In genomic region chr15:31517186-31517585, GRCm38 (mm10) we compare ENCODE assay signal across 16 mouse cellular contexts. TPM values are rescaled to one million over a fixed set of nuclear protein-coding genes. Genes with fewer than 3 reads are reported as not detected.
A peak's percentile ranks its signal among the peaks of the same experiment; 100 is the strongest.
DNase-seq lines count a peak whose midpoint lies in the region; ATAC-seq and TF ChIP-seq lines count a peak whose summit lies in the region.
"Had no signal": no experiment of that assay in that cellular context is flagged by ENCODE, and none has a peak within 500 bp of the region (broad histone marks: within the 10 kb centered on the region; RNA-seq: fewer than 3 reads in every experiment).

No protein-coding gene starts in this region.

- H3K9me3 ChIP-seq in kidney, embryonic 15.5 days (replicated peaks), result no peaks in the 10 kb centered on the region
- no peaks in the 10 kb centered on the region for H3K9me3 ChIP-seq in G1E (replicated peaks)
- H3K9me3 ChIP-seq in liver, embryonic 13.5 days (replicated peaks), result no peaks in the 10 kb centered on the region
- H3K9me3 ChIP-seq: embryonic facial prominence, embryonic 15.5 days; forebrain, embryonic 13.5 days; neural tube, embryonic 13.5 days had no signal

- peaks cover 14% of the 10 kb centered on the region; the same call in 1 of the 2 replicates for H3K4me1 ChIP-seq in kidney, adult 2 months (ENCODE audit: control insufficient read depth, insufficient read depth, low read length)
- H3K4me1 ChIP-seq in kidney, embryonic 15.5 days, result no peaks in the 10 kb centered on the region
- peaks cover 36% of the 10 kb centered on the region for H3K4me1 ChIP-seq in G1E (ENCODE audit: insufficient read depth, low read depth, low read length)
- peaks cover 63% of the 10 kb centered on the region for H3K4me1 ChIP-seq in liver, embryonic 13.5 days (replicated peaks)
- H3K4me1 ChIP-seq: embryonic facial prominence, embryonic 15.5 days; forebrain, embryonic 13.5 days; neural tube, embryonic 13.5 days had no signal

- WGBS in kidney, adult 2 months, result 40% methylated on average over 1 of the region's 1 CpGs
- WGBS in kidney, embryonic 15.5 days, result 95% methylated on average over 1 of the region's 1 CpGs
- 72% methylated on average over 1 of the region's 1 CpGs for WGBS in liver, embryonic 13.5 days (ENCODE audit: insufficient replicate concordance)

- H3K4me3 ChIP-seq in kidney, adult 2 months (ENCODE audit: insufficient read depth, low read depth, low read length), result no peak overlapping the region
- H3K4me3 ChIP-seq in kidney, embryonic 15.5 days (replicated peaks), result no peak overlapping the region
- H3K4me3 ChIP-seq in G1E (ENCODE audit: low read depth, low read length), result no peak overlapping the region
- no peak overlapping the region for H3K4me3 ChIP-seq in liver, embryonic 13.5 days (replicated peaks)
- H3K4me3 ChIP-seq: embryonic facial prominence, embryonic 15.5 days; forebrain, embryonic 13.5 days; neural tube, embryonic 13.5 days had no signal

- no peak overlapping the region for H3K9ac ChIP-seq in kidney, embryonic 15.5 days
- no peak overlapping the region for H3K9ac ChIP-seq in liver, embryonic 13.5 days
- H3K9ac ChIP-seq: embryonic facial prominence, embryonic 15.5 days; forebrain, embryonic 13.5 days; neural tube, embryonic 13.5 days had no signal

- TF ChIP-seq POLR2A in kidney, adult 2 months (IDR thresholded peaks at IDR 0.05; ENCODE audit: low read depth, low read length), result no peak

- no peak overlapping the region for H3K4me2 ChIP-seq in kidney, embryonic 15.5 days
- H3K4me2 ChIP-seq in liver, embryonic 13.5 days, result no peak overlapping the region
- H3K4me2 ChIP-seq: embryonic facial prominence, embryonic 15.5 days; forebrain, embryonic 13.5 days; neural tube, embryonic 13.5 days had no signal

- H3K27me3 ChIP-seq in kidney, adult 2 months (replicated peaks; ENCODE audit: control insufficient read depth, insufficient read depth, low read length), result no peaks in the 10 kb centered on the region
- H3K27me3 ChIP-seq in kidney, embryonic 15.5 days, result no peaks in the 10 kb centered on the region
- H3K27me3 ChIP-seq in G1E (ENCODE audit: insufficient read depth, low read length), result no peaks in the 10 kb centered on the region
- no peaks in the 10 kb centered on the region for H3K27me3 ChIP-seq in liver, embryonic 13.5 days
- H3K27me3 ChIP-seq: embryonic facial prominence, embryonic 15.5 days; forebrain, embryonic 13.5 days; neural tube, embryonic 13.5 days had no signal

- ATAC-seq in kidney, embryonic 15.5 days (replicated peaks; ENCODE audit: low FRiP score), result no peak
- ATAC-seq in G1E (ENCODE audit: extremely low read depth, insufficient number of reproducible peaks, low FRiP score, poor library complexity, severe bottlenecking), result 0 out of 2 replicates have a peak, but pooled peaks have one; percentile 19
- 0 out of 2 replicates have a peak, but pooled peaks have one; percentile 31 for ATAC-seq in liver, embryonic 13.5 days (ENCODE audit: low read depth)
- ATAC-seq: forebrain, embryonic 13.5 days; hindbrain, embryonic 16.5 days had no signal

- H3K36me3 ChIP-seq in kidney, adult 2 months (ENCODE audit: control insufficient read depth, insufficient read depth, low read length), result no peaks in the 10 kb centered on the region
- H3K36me3 ChIP-seq in kidney, embryonic 15.5 days, result no peaks in the 10 kb centered on the region
- H3K36me3 ChIP-seq in G1E (replicated peaks), result no peaks in the 10 kb centered on the region
- no peaks in the 10 kb centered on the region for H3K36me3 ChIP-seq in liver, embryonic 13.5 days
- H3K36me3 ChIP-seq: embryonic facial prominence, embryonic 15.5 days; neural tube, embryonic 13.5 days had no signal

- TF ChIP-seq CTCF in kidney, adult 2 months (conservative IDR thresholded peaks at IDR 0.05; ENCODE audit: insufficient read depth, insufficient read length, low read depth, low read length), result 0 out of 2 replicates have a peak, but pooled peaks have one; percentile 2
- TF ChIP-seq CTCF in G1E (IDR thresholded peaks at IDR 0.05; ENCODE audit: low read depth, low read length), result no peak

- no peak for DNase-seq in kidney, adult 2 months
- DNase-seq in 416B (ENCODE audit: low read depth), result peak; percentile 72
- DNase-seq in G1E (ENCODE audit: low spot score), result no peak
- no peak for DNase-seq in liver, embryonic 13.5 days
- DNase-seq in embryo, embryonic 9.5 days (ENCODE audit: extremely low spot score), result no peak
- DNase-seq in adrenal gland, postnatal 14 days, result no peak
- no peak for DNase-seq in Muller cell, postnatal 12 days (ENCODE audit: inconsistent ontology term)
- DNase-seq: cerebellum, adult 11-12 months; right cerebral cortex, postnatal 4 days; thymus, adult 2 months had no signal

- no peak overlapping the region for H3K27ac ChIP-seq in kidney, adult 2 months (ENCODE audit: insufficient read depth, low read depth, low read length)
- no peak overlapping the region for H3K27ac ChIP-seq in kidney, embryonic 15.5 days
- no peak overlapping the region for H3K27ac ChIP-seq in liver, embryonic 13.5 days
- H3K27ac ChIP-seq: embryonic facial prominence, embryonic 15.5 days; forebrain, embryonic 13.5 days; neural tube, embryonic 13.5 days had no signal

RNA-seq across cellular contexts. Expression of gene March6, which starts 13.7 kb away (rescaled TPM):
- 36.1 and 46.6 TPM in 2 replicates for polyA plus RNA-seq in kidney, adult 2 months (2012; rRNA removed)
- polyA plus RNA-seq in kidney, embryonic 15.5 days (2015; fragmentation: Nextera tagmentation; extraction: Ambion mirVana), result 31.5 and 32.6 TPM in 2 replicates
- total RNA-seq in G1E (2014; fragmentation: Nextera tagmentation) (58.9 and 64.9 TPM in 2 replicates), G1E (2017) (39.7 and 44.3 TPM in 2 replicates)
- 61.1 and 76.3 TPM in 2 replicates for polyA plus RNA-seq in G1E (2012)
- 12.7 and 16.2 TPM in 2 replicates for polyA plus RNA-seq in liver, embryonic 13.5 days (2015; fragmentation: Nextera tagmentation; extraction: Ambion mirVana)
- 105 TPM in 2 replicates for total RNA-seq in adrenal gland, postnatal 14 days (2021)

RNA-seq across cellular contexts. Expression of gene Cmbl, which starts 48.0 kb away (rescaled TPM):
- 343 and 361 TPM in 2 replicates for polyA plus RNA-seq in kidney, adult 2 months (2012; rRNA removed)
- polyA plus RNA-seq in kidney, embryonic 15.5 days (2015; fragmentation: Nextera tagmentation; extraction: Ambion mirVana), result 13.6 and 14.6 TPM in 2 replicates
- total RNA-seq in G1E (2014; fragmentation: Nextera tagmentation) (not detected in 2 replicates), G1E (2017) (not detected in 2 replicates)
- polyA plus RNA-seq in G1E (2012), result not detected in 2 replicates
- polyA plus RNA-seq in liver, embryonic 13.5 days (2015; fragmentation: Nextera tagmentation; extraction: Ambion mirVana), result 5.0 and 5.3 TPM in 2 replicates
- 73.9 and 91.6 TPM in 2 replicates for total RNA-seq in adrenal gland, postnatal 14 days (2021)
- total RNA-seq: monocyte, adult 5-6 weeks had no signal

Comparison
In these comparisons a context has a peak if more than half of its experiments do, and no peak if none do; other contexts are left out.
1. RNA of gene Cmbl, which starts 48.0 kb away (polyA plus RNA-seq): 343 to 361 TPM in kidney, adult 2 months; 13.6 to 14.6 TPM in kidney, embryonic 15.5 days, 5.0 to 5.3 TPM in liver, embryonic 13.5 days and not detected in G1E; every median in the first group is over 10 times any median in the second.